Mouse (Mus musculus): Measurements from ENCODE around the gene Dock4.

The Dock4 gene

GRCm38 (mm10) chr12:40462693-40463235 lies 17.0 kb downstream of the Dock4 start:
- CTCF ChIA-PET = no interaction called here

GRCm38 (mm10) chr12:40463828-40464227 lies 18.1 kb downstream of the Dock4 start:
- CTCF ChIA-PET = no interaction called here

GRCm38 (mm10) chr12:40464282-40464681 lies 18.5 kb downstream of the Dock4 start:
- CTCF ChIA-PET = no interaction called here

- CTCF ChIA-PET = no interaction called here
These were observed 22.5 kb downstream of the Dock4 start for GRCm38 (mm10) chr12:40468235-40468634.

DNA sequence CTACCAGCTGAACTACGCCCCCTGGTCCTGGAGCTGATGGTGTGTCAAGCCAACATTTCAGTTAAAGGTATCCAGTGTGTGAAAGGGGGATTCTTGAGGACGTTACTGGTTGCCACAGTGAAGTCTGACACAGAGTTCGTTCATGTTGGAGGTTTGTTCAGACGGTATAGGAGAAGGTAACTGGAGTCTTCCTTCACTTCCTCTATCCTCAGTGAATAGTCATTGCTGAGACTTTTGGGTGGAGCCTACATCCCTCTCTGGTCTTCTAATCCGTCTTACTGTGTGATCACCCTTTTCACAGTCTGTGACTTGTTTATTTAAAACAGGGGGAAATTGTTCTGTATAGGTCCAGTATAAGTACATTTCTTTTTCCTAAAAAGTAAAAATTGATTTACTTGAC lies 23.3 kb downstream of the Dock4 start:
- CTCF ChIA-PET = no interaction called here

- CTCF ChIA-PET = interaction anchor here (0.6 kb wide), 1 partner anchor 131 kb away, joined by 12 read pairs; no protein-coding TSS in a partner anchor
These were observed 26.1 kb downstream of the Dock4 start for GRCm38 (mm10) chr12:40471649-40472399.

- CTCF ChIA-PET = no interaction called here
These were observed 28.0 kb downstream of the Dock4 start for GRCm38 (mm10) chr12:40473709-40474108.

DNA sequence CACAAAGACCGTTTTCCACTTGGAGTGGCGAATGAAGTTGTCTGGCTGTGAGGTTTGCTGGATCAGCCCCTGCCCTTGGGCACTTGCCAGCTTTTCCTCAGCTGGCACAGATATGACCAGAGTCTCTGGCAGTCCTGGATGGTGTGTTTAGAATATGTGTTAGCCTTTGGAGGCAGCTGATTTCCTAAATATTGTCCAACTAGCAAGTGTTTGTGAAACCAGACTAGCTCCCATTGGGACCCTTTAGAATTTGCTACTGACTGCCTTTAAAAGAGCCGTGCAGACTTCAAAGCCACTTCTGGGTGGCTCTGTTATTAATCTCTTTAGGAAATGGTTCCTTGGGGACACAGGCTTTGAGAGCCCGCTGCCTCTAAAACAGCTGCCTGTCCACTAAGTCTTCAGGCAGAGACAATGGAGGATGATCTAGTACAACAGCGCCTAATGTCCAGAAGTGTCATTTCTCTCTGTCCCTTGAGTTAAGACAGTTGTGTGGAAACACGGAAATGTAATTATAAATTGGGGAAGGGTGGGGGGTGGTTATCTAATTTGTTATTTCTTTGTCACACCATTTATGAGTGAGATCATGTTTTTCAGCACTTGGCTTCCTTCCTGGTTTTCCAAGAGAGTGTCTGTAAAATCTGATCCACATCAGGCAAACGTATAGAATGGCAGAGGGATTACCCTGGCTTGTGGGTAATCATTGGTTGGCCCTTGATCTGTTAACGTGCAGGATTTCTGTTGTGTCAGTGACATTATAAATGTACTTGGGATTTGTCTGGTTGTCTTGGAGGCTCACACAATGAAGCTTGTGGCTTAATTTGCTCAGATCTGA lies 32.1 kb downstream of the Dock4 start:
- CTCF ChIA-PET = no interaction called here

GRCm38 (mm10) chr12:40484224-40484623 lies 38.5 kb downstream of the Dock4 start:
- CTCF ChIA-PET = no interaction called here

DNA sequence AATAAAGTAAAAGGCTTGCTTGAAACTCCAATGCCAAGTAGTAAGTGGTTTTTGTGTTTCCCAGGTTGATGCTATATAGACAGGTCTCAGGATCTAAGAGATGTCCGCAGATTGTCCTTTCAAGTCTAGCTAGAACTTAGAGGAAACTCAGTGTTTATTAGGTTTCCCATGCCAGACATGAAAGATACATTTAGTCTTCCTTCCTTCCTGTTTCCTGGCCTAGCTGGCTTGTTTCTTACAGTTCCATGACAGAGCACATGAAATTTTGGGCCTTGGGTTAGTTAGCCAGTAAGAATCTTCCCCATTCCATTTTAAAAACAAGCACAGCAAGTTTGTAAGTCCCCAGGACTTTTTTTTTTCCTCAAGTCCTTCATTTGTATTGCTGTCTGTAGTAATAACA lies 39.5 kb downstream of the Dock4 start:
- CTCF ChIA-PET = no interaction called here

- CTCF ChIA-PET = no interaction called here
These were observed 40.5 kb downstream of the Dock4 start for GRCm38 (mm10) chr12:40486047-40486837.

- CTCF ChIA-PET = no interaction called here
These were observed 50.6 kb downstream of the Dock4 start for GRCm38 (mm10) chr12:40496387-40496786.

- CTCF ChIA-PET = no interaction called here
These were observed 52.1 kb downstream of the Dock4 start for GRCm38 (mm10) chr12:40497806-40498205.

DNA sequence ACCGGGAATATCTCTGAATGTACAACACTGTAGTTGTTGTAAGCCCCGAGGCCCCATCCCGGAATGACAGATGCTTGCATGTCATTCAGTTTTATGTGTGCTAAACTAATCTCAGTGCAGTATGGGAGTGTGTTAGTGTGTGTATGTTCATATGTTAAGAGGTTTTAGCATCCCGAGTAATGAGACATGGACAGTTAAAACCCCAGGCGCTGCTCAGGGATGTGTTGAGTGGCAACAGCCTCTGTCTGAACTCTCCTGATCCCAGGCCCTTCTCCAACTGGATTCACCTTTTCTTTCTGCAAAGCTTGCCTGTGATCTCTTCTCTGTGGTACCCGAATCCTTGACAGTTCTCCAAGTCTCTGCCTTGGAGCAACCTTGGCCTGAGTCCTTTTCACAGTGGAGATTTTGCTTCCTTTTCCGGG lies 52.5 kb downstream of the Dock4 start:
- CTCF ChIA-PET = no interaction called here

GRCm38 (mm10) chr12:40498928-40499626 lies 53.3 kb downstream of the Dock4 start:
- CTCF ChIA-PET = no interaction called here

DNA sequence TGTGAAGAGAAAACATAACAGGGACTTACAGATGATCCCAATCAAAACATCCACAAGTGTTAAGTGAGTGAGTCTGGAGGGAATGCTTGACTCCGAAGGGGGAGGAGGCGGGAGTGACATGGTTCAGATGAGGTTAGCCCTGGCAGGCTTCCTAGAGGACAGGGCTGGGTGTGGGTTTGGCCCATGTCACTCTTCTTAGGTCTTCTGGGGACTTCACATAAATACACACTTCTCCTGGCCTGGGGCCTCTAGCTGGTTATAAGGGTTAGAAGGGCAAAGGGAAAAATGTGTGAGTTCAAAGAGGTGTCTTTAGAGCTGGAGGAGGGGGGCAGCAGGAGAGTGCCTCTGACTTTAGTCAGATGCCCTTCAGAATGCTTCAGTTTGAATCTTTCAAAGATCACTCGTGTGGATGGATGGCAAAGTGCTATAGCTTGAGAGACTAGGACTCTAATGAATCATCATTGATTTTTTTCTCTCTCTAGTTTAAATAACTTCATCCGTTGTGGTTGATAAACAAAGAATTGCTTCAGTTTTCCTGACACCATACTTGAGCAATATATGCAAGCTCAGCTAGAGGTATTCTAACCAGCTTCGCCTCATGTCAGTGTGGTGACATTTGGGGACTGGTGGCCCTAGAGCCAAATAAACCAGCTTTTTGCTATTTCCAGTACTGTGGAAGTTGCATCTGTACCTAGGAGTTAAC lies 54.0 kb downstream of the Dock4 start:
- CTCF ChIA-PET = no interaction called here

DNA sequence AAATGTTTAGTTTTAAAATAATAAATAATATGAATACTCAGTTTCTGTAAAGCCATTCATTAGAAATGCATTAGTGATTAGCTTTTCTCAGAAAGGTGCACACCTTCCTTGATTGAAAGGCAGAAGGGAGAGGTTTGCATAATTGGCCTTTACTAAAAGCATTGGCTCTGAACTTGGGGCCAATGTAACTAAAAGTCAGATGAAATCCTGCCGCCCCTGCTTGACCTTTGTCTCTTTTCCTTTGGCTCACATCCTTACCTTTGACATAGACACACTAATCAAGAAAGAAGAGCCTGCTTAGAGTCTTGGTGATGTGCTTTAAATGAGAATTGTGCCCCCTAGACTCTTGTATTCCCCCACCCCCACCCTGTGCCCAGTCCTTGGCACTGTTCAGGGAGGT lies 55.4 kb downstream of the Dock4 start:
- CTCF ChIA-PET = no interaction called here

GRCm38 (mm10) chr12:40503520-40503919 lies 57.8 kb downstream of the Dock4 start:
- CTCF ChIA-PET = no interaction called here

DNA sequence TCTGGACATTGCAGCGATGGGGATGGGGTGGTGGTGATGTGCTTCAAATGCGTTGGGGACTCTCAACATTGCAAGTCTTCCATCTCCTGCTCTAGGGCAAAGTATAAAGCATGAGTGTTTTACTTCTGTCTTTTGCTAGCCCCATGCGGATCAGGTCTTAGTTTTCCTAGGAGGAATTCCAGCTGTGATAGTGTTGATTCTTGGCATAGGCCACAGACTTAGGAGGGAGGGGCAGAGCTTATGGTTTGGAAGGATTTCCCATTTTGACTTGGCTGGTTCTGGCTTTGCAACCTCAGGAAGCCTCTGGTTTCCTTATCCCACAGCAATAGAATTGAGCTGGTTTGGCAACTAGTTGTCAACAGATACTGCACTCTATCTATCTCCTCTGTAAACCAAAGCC lies 58.9 kb downstream of the Dock4 start:
- CTCF ChIA-PET = no interaction called here

DNA sequence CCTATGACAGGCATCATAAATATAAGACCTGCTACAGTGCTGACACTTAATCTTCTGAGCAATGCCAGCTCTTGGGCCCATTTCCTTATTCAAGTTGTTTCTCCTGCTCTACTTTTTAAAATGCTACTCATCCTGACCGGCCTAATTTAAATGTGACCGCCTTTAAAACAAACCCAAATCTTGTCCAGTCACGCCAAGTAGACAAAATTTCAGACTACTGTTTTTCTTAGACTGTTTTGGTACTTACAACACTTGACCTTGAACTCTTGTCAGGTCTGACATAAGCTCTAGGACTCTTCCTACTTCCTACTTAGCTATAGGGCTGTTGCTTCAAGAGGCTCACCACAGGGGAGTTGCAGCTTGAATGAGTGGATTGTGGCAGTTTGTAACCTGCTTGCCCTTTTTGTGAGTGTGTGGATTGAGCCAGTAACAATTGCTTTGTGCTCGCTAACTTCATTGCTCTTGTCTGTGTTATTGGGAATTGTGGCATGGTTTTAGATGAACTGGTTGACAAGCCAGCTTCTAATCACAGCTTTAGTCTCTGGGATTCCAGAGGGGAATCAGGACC lies 62.2 kb downstream of the Dock4 start:
- CTCF ChIA-PET = no interaction called here

DNA sequence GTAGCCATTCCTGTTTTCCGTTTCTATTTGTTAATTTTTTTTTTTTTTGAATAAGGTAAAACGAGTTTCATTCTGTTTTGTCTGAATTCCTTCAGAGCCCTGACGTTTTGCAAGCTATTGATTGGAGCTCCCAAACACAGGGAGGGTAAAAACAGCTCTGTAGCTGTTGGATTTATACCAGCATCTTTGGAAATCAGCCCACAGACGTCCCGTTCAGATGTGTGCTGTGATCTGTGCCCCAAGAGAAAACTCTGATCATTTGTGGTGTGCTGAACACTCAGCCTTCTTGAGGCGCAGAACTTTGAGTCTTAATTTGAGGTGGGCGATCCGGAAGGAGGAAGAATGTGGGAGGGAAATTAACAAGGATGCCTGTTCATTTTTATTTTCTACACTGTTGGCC lies 62.7 kb downstream of the Dock4 start:
- CTCF ChIA-PET = no interaction called here
